Mouse (Mus musculus) A20 (cell line): ENCODE measurements around the gene Pigu.

Experiments
- DNase-seq: peaks from one replicate; pipeline ENCODE4 v3.0.0-alpha.2; 2011; ENCODE audit warnings: low read depth, low spot score

The Pigu gene

GRCm38 (mm10) chr2:155287456-155288250 is 69.6 kb downstream of the Pigu start:
- no peak for DNase-seq

GRCm38 (mm10) chr2:155285744-155286143 is 71.5 kb downstream of the Pigu start:
- no peak for DNase-seq

- no peak for DNase-seq
Observed at GRCm38 (mm10) chr2:155284647-155285046, 72.6 kb downstream of the Pigu start.

GRCm38 (mm10) chr2:155283793-155284192 is 73.4 kb downstream of the Pigu start:
- no peak for DNase-seq

GRCm38 (mm10) chr2:155280116-155280515 is 77.1 kb downstream of the Pigu start:
- no peak for DNase-seq

- DNase-seq, result no peak
Observed at GRCm38 (mm10) chr2:155279163-155279562, 78.1 kb downstream of the Pigu start.

- DNase-seq, result no peak
Observed at GRCm38 (mm10) chr2:155278361-155278760, 78.9 kb downstream of the Pigu start.

- DNase-seq, result no peak
Observed at GRCm38 (mm10) chr2:155277721-155278120, 79.5 kb downstream of the Pigu start.

- peak; percentile 76 for DNase-seq
Observed at GRCm38 (mm10) chr2:155276621-155277175, 80.5 kb downstream of the Pigu start.

- peak; percentile 88 for DNase-seq
Observed at GRCm38 (mm10) chr2:155276195-155276594, 81.0 kb downstream of the Pigu start, which contains the start of gene Map1lc3a. TSS of gene Map1lc3a (plus strand) at chr2:155276297.

GRCm38 (mm10) chr2:155273603-155274002 is 83.6 kb downstream of the Pigu start:
- no peak for DNase-seq

- DNase-seq, result no peak
Observed at GRCm38 (mm10) chr2:155272396-155273170, 84.6 kb downstream of the Pigu start.

- DNase-seq, result peak; percentile 60
Observed at GRCm38 (mm10) chr2:155271957-155272356, 85.3 kb downstream of the Pigu start.

GRCm38 (mm10) chr2:155266896-155267295 is 90.3 kb downstream of the Pigu start:
- DNase-seq, result no peak

- no peak for DNase-seq
Observed at GRCm38 (mm10) chr2:155265526-155265925, 91.7 kb downstream of the Pigu start.

GRCm38 (mm10) chr2:155249588-155249987 is 107.6 kb downstream of the Pigu start:
- DNase-seq, result no peak

GRCm38 (mm10) chr2:155248718-155249117 is 108.5 kb downstream of the Pigu start:
- no peak for DNase-seq

- DNase-seq, result no peak
Observed at GRCm38 (mm10) chr2:155248206-155248605, 109.0 kb downstream of the Pigu start.

- no peak for DNase-seq
Observed at GRCm38 (mm10) chr2:155246231-155246630, 111.0 kb downstream of the Pigu start.

GRCm38 (mm10) chr2:155242296-155242855 is 114.9 kb downstream of the Pigu start:
- no peak for DNase-seq

GRCm38 (mm10) chr2:155240915-155241314 is 116.3 kb downstream of the Pigu start:
- peak; percentile 69 for DNase-seq

GRCm38 (mm10) chr2:155237276-155237675 is 120.0 kb downstream of the Pigu start:
- no peak for DNase-seq
